In the genomic region with DNA sequence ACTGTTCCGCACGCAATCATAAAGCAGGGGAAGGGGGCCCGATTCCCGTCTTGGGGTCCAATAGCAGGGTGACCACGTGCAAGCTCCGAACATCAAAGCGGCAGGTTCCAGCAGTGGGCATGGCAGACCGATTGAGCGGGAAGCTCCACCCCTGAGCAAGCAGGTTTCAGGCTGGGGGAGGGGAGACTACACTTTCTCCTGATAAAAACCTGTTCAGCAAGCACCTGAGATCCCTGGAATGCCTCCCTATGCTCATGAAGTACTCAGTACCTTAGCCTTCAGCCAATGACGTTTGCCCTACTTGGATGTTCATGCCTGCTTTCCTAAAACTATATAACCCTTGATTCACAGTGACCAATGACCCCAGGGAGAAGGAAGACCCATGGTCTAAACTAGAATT, we compare ENCODE assay signal across 19 mouse cellular contexts.
DNase-seq lines count a peak whose midpoint lies in the region; ATAC-seq lines count a peak whose summit lies in the region.
"Had no signal": no experiment of that assay in that cellular context is flagged by ENCODE, and none has a peak within 500 bp of the region (broad histone marks: within the 10 kb centered on the region; RNA-seq: fewer than 3 reads in every experiment).

No protein-coding gene starts in this region.

- no peak overlapping the region for H3K9ac ChIP-seq in midbrain, embryonic 11.5 days (ENCODE audit: low read length)
- no peak overlapping the region for H3K9ac ChIP-seq in midbrain, embryonic 14.5 days (replicated peaks; ENCODE audit: low read length)
- no peak overlapping the region for H3K9ac ChIP-seq in intestine, embryonic 14.5 days (ENCODE audit: low read length)
- no peak overlapping the region for H3K9ac ChIP-seq in stomach, embryonic 15.5 days
- H3K9ac ChIP-seq: embryonic facial prominence, embryonic 13.5 days; hindbrain, embryonic 15.5 days had no signal

- no peaks in the 10 kb centered on the region for H3K27me3 ChIP-seq in midbrain, embryonic 11.5 days (ENCODE audit: control insufficient read depth, insufficient read depth, low read length)
- no peaks in the 10 kb centered on the region for H3K27me3 ChIP-seq in midbrain, embryonic 14.5 days (ENCODE audit: control insufficient read depth, insufficient read depth, low read length)
- H3K27me3 ChIP-seq in intestine, embryonic 14.5 days (replicated peaks; ENCODE audit: control insufficient read depth, insufficient read depth, low read length) = no peaks in the 10 kb centered on the region
- no peaks in the 10 kb centered on the region for H3K27me3 ChIP-seq in stomach, embryonic 15.5 days (replicated peaks)
- H3K27me3 ChIP-seq in hindbrain, embryonic 10.5 days (ENCODE audit: insufficient read depth, poor library complexity, severe bottlenecking) = no peaks in the 10 kb centered on the region
- H3K27me3 ChIP-seq: embryonic facial prominence, embryonic 13.5 days; hindbrain, embryonic 15.5 days had no signal

- no peaks in the 10 kb centered on the region for H3K9me3 ChIP-seq in midbrain, embryonic 11.5 days (ENCODE audit: control insufficient read depth, low read length)
- no peaks in the 10 kb centered on the region for H3K9me3 ChIP-seq in midbrain, embryonic 14.5 days (ENCODE audit: control insufficient read depth, low read length)
- no peaks in the 10 kb centered on the region for H3K9me3 ChIP-seq in intestine, embryonic 14.5 days (ENCODE audit: control insufficient read depth, low read length)
- no peaks in the 10 kb centered on the region for H3K9me3 ChIP-seq in stomach, embryonic 15.5 days
- no peaks in the 10 kb centered on the region for H3K9me3 ChIP-seq in hindbrain, embryonic 10.5 days
- H3K9me3 ChIP-seq: embryonic facial prominence, embryonic 13.5 days; hindbrain, embryonic 15.5 days; midbrain, embryonic 10.5 days had no signal

- H3K36me3 ChIP-seq in midbrain, embryonic 11.5 days (ENCODE audit: control insufficient read depth, insufficient read depth, low read length) = no peaks in the 10 kb centered on the region
- H3K36me3 ChIP-seq in midbrain, embryonic 14.5 days (ENCODE audit: control insufficient read depth, insufficient read depth, low read length) = no peaks in the 10 kb centered on the region
- H3K36me3 ChIP-seq in intestine, embryonic 14.5 days (ENCODE audit: control insufficient read depth, insufficient read depth, low read length) = no peaks in the 10 kb centered on the region
- H3K36me3 ChIP-seq in stomach, embryonic 15.5 days = no peaks in the 10 kb centered on the region
- no peaks in the 10 kb centered on the region for H3K36me3 ChIP-seq in hindbrain, embryonic 10.5 days
- H3K36me3 ChIP-seq: embryonic facial prominence, embryonic 13.5 days; hindbrain, embryonic 15.5 days; midbrain, embryonic 10.5 days had no signal

- no peak overlapping the region for H3K4me2 ChIP-seq in midbrain, embryonic 11.5 days
- no peak overlapping the region for H3K4me2 ChIP-seq in midbrain, embryonic 14.5 days (ENCODE audit: low read length)
- H3K4me2 ChIP-seq in intestine, embryonic 14.5 days (ENCODE audit: low read length) = no peak overlapping the region
- H3K4me2 ChIP-seq in stomach, embryonic 15.5 days = no peak overlapping the region
- H3K4me2 ChIP-seq: embryonic facial prominence, embryonic 13.5 days; hindbrain, embryonic 15.5 days; liver, embryonic 11.5 days had no signal

- H3K27ac ChIP-seq in midbrain, embryonic 11.5 days (ENCODE audit: low read depth, low read length) = no peak overlapping the region
- H3K27ac ChIP-seq in midbrain, embryonic 14.5 days (replicated peaks; ENCODE audit: low read depth, low read length) = no peak overlapping the region
- no peak overlapping the region for H3K27ac ChIP-seq in intestine, embryonic 14.5 days (ENCODE audit: low read depth)
- no peak overlapping the region for H3K27ac ChIP-seq in stomach, embryonic 15.5 days
- no peak overlapping the region for H3K27ac ChIP-seq in hindbrain, embryonic 10.5 days
- H3K27ac ChIP-seq: embryonic facial prominence, embryonic 13.5 days; hindbrain, embryonic 15.5 days; macrophage; midbrain, embryonic 10.5 days had no signal

- no peaks in the 10 kb centered on the region for H3K4me1 ChIP-seq in midbrain, embryonic 11.5 days (ENCODE audit: control insufficient read depth, insufficient read depth, low read length)
- H3K4me1 ChIP-seq in midbrain, embryonic 14.5 days (ENCODE audit: control insufficient read depth, insufficient read depth, low read length) = no peaks in the 10 kb centered on the region
- H3K4me1 ChIP-seq in intestine, embryonic 14.5 days (replicated peaks; ENCODE audit: control insufficient read depth, insufficient read depth, low read length) = no peaks in the 10 kb centered on the region
- H3K4me1 ChIP-seq in stomach, embryonic 15.5 days = no peaks in the 10 kb centered on the region
- 0 out of 2 replicates have a peak, but pooled peaks cover 6% of the 10 kb centered on the region for H3K4me1 ChIP-seq in hindbrain, embryonic 10.5 days (replicated peaks)
- H3K4me1 ChIP-seq: embryonic facial prominence, embryonic 13.5 days; hindbrain, embryonic 15.5 days; midbrain, embryonic 10.5 days had no signal

- no peak overlapping the region for H3K4me3 ChIP-seq in midbrain, embryonic 11.5 days (ENCODE audit: low read depth, low read length)
- no peak overlapping the region for H3K4me3 ChIP-seq in midbrain, embryonic 14.5 days (replicated peaks; ENCODE audit: low read depth, low read length)
- no peak overlapping the region for H3K4me3 ChIP-seq in intestine, embryonic 14.5 days (ENCODE audit: low read depth, low read length)
- no peak overlapping the region for H3K4me3 ChIP-seq in stomach, embryonic 15.5 days (replicated peaks)
- H3K4me3 ChIP-seq in hindbrain, embryonic 10.5 days = no peak overlapping the region
- H3K4me3 ChIP-seq: embryonic facial prominence, embryonic 13.5 days; hindbrain, embryonic 15.5 days; midbrain, embryonic 10.5 days had no signal

- no peak for ATAC-seq in midbrain, embryonic 11.5 days (ENCODE audit: low FRiP score)
- no peak for ATAC-seq in midbrain, embryonic 14.5 days (ENCODE audit: low FRiP score, low TSS enrichment)
- ATAC-seq in intestine, embryonic 14.5 days (replicated peaks; ENCODE audit: low FRiP score, low TSS enrichment, low read depth) = peak; percentile 74; the same call in 1 of the 2 replicates
- peak; percentile 76 for ATAC-seq in stomach, embryonic 15.5 days (ENCODE audit: insufficient read depth, low FRiP score, low read depth)

- WGBS in midbrain, embryonic 11.5 days = 51% methylated on average over 8 of the region's 10 CpGs
- WGBS in midbrain, embryonic 14.5 days = 50% methylated on average over 10 of the region's 10 CpGs
- 29% methylated on average over 10 of the region's 10 CpGs for WGBS in intestine, embryonic 14.5 days
- WGBS in large intestine, adult 2 months = 13% methylated on average over 10 of the region's 10 CpGs
- 33% methylated on average over 10 of the region's 10 CpGs for WGBS in stomach, embryonic 15.5 days
- 40% methylated on average over 10 of the region's 10 CpGs for WGBS in hindbrain, embryonic 10.5 days

- DNase-seq in midbrain, embryonic 11.5 days (ENCODE audit: low spot score, missing footprints) = peak; percentile 78
- DNase-seq in midbrain, embryonic 14.5 days = no peak
- peak; percentile 53 for DNase-seq in intestine, embryonic 14.5 days (ENCODE audit: low spot score)
- peak; percentile 1 for DNase-seq in large intestine, adult 2 months (ENCODE audit: low read depth, low spot score)
- DNase-seq in hindbrain, embryonic 10.5 days (ENCODE audit: low spot score) = no peak
- no peak for DNase-seq in right cerebral cortex, postnatal 10 days (ENCODE audit: low spot score in 2 of 2)
- DNase-seq in right cerebral cortex, adult 18-20 months = no peak
- DNase-seq: adrenal gland, adult 2 months; cerebellum, adult 9-11 months; heart, adult 18-20 months; heart, postnatal 36 days; kidney, adult 2 months; retina, postnatal 1 day had no signal

Comparison
In these comparisons a context has a peak if more than half of its experiments do, and no peak if none do; other contexts are left out.
1. DNase-seq: peak in midbrain, embryonic 11.5 days (single experiment), intestine, embryonic 14.5 days (single experiment) and large intestine, adult 2 months (single experiment); none in midbrain, embryonic 14.5 days (single experiment), hindbrain, embryonic 10.5 days (single experiment), right cerebral cortex, postnatal 10 days (0 of 2) and right cerebral cortex, adult 18-20 months (single experiment).
2. ATAC-seq: peak in intestine, embryonic 14.5 days (single experiment) and stomach, embryonic 15.5 days (single experiment); none in midbrain, embryonic 11.5 days (single experiment) and midbrain, embryonic 14.5 days (single experiment).